Mouse (Mus musculus) retina, postnatal 7 days (tissue): ENCODE measurements around the gene Hykk.

Experiments
- DNase-seq: peaks from one replicate; pipeline ENCODE4 v3.0.0-alpha.2; 2012; ENCODE audit warnings: low read depth, low spot score

Gene Hykk

DNA sequence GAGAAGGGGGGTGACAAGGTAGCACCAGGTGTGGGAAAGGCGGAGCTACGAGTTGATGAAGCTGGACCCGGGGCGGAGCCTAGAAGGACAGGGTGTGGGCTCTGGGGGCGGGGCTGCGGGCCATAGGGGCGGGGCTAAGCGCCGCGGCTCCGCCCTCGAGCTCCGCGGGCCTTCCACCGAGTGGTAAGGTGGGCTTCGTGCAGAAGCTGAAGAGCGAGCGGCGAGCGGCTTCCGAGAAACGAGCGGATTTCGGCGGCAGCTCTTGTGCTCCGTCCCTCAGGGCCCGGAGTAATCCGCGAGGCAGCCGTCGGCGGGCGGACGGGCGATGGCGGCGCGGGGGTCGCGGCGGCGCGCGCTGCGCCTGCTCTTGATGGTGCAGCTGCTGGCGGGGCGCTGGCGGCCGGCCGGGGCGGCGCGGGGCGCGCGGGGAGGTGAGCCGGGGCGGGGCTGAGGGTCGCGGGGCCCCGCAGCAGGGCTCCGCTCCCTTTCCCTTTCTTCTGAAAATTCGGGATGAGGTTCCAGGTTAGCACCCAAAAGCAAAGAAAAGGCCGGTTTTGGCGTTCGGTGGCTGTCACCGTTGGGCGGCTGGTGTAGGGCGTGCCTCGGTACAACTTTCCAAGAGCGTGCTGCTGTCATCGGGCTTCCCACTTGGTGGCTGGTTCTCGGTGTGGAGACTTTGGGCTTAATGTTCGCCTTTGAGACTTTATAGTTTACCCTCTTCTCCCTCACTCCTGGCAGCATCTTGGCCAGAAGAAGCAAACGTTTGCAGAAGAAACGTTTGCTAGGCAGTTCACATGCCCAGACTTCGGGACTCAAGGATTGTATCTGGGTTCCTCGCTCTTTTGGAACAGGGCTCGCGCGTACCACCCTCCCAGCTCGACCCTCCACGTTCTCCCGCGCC lies 64.5 kb downstream of the Hykk start:
- peak; percentile 54 for DNase-seq

DNA sequence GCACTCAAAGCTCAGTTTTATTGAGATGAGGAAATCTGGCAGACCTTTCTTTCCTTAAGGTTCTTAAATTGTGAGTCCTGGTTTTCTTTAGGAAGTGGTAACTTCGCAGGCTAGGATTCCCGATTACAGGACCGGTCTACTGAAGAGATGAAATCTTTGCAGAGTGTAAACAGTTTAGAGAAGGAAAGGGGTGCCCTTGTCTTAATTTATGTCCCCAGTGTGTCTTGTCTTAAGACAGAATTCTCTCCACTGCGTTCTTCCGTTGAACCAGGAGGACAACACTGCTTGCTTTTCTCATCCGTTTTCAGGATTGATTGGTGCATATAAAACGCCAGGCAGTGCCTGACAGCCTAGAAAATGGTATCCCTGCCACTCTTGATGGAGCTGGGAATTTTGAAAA lies 65.3 kb downstream of the Hykk start:
- no peak for DNase-seq

DNA sequence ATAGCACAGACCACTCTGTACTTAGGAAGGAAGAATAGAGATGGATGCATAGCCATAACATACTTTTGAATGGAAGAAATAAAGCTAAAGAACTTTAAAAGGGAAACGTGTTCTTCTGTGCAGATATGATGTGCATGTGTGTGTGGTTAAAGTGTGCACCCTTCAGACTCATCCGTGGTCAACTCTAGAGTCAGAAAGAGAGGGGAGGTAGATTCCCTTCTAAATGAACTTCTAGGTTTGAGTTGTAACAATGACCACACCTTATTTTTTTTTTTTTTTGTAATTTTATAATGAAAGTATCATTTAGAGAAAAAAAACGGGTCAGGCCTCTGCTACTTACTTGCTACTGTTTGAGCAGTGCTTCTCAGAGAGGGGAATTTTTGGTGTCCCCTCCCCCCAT lies 73.3 kb downstream of the Hykk start:
- DNase-seq, result no peak

DNA sequence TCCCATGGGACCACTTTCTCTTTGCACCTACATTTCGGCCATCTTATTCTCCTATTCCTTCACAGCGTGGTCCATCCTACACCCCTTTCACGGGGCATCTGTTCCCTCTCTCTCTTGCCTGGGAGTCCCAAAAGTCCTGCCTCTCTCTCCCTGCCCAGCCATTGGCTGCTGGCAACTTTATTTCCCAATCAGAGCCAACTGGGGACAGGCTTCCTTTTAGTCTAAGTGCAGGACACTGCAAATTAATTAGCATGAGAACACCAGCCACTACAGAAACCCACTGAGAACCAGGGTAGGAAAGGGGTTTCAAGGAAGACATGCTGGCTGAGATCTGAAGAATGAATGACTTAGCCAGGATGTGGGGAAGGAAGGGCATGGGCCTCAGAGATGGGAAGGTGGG lies 77.3 kb downstream of the Hykk start:
- DNase-seq, result no peak

DNA sequence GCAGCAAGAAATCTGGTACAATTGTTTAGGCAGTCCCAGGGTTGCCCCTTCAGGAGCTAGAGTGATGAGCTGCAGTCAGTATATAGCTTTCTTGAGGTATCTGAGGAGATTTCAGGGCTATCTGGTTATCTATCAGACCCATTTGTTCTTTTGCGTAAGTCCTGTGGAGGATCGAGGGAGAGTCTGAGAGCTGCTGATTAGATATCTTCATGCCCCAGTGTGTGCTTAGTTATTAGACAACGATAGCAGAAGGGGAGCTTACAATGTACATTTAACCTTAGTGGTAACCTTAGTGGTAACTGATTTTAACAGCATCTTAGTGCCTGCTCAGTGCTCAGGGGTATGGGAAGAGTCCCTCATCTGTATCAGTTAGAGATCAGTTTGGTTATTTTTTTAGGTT lies 78.6 kb downstream of the Hykk start:
- no peak for DNase-seq
